Mouse (Mus musculus) CH12.LX (cell line): ENCODE data around the gene Zfp839. TPM values are rescaled to one million over a fixed set of nuclear protein-coding genes. Genes with fewer than 3 reads are reported as not detected.
A peak's percentile ranks its signal among the peaks of the same experiment; 100 is the strongest.

Experiments used
- DNase-seq: peaks from one replicate; pipeline ENCODE4 v3.0.0-alpha.2; 2013; ENCODE audit errors: extremely low read depth
- H3K27ac ChIP-seq: 2 replicates; pipeline ENCODE4 v1.5.1; 2012; ENCODE audit warnings: low read depth, mild to moderate bottlenecking, control low read depth, moderate library complexity; ENCODE audit not compliant: insufficient read depth
- H3K27me3 ChIP-seq: replicated peaks from 2 replicates; pipeline ENCODE3; 2012; ENCODE audit warnings: inconsistent platforms
- H3K36me3 ChIP-seq, 2 experiments: replicated peaks in 1 of 2; 2 replicates each; pipeline versions ENCODE3 to v1.6.1; 2012; ENCODE audit warnings: inconsistent platforms in 1 of 2, low read length in 1 of 2, mild to moderate bottlenecking in 1 of 2, mixed read lengths in 1 of 2, moderate library complexity in 1 of 2; ENCODE audit not compliant: control insufficient read depth in 1 of 2, insufficient read depth in 1 of 2
- H3K4me1 ChIP-seq, 2 experiments: 2 replicates each; pipeline ENCODE4 v1.6.1; 2012; ENCODE audit warnings: inconsistent platforms in 1 of 2, moderate library complexity in 1 of 2; ENCODE audit not compliant: insufficient read depth in 2 of 2, control insufficient read depth in 1 of 2
- H3K4me2 ChIP-seq: 2 replicates; pipeline ENCODE4 v1.6.1; 2012; ENCODE audit warnings: low read depth, mild to moderate bottlenecking, control low read depth; ENCODE audit not compliant: poor library complexity, insufficient read depth, severe bottlenecking
- H3K4me3 ChIP-seq, 3 experiments: fragments of 150-350 bp in 1 of 3; sonication (generic) in 1 of 3; replicated peaks in 1 of 3; 2 replicates each; pipeline versions ENCODE3 to v1.5.1; 2011 to 2012; ENCODE audit warnings: low read depth in 2 of 3, low read length in 2 of 3, mild to moderate bottlenecking in 2 of 3, moderate library complexity in 2 of 3, control low read depth in 1 of 3, improper control_type of control experiment in 1 of 3, inconsistent platforms in 1 of 3, mixed read lengths in 1 of 3; ENCODE audit not compliant: poor library complexity in 1 of 3
- H3K79me2 ChIP-seq: replicated peaks from 2 replicates; pipeline ENCODE4 v1.6.1; 2012; ENCODE audit warnings: mild to moderate bottlenecking, moderate library complexity; ENCODE audit not compliant: control insufficient read depth, poor library complexity, insufficient read depth, severe bottlenecking; ENCODE audit errors: extremely low read depth
- H3K9ac ChIP-seq: 2 replicates; pipeline ENCODE4 v1.6.1; 2012; ENCODE audit warnings: low read depth, mild to moderate bottlenecking, control low read depth, moderate library complexity; ENCODE audit not compliant: insufficient read depth
- H3K9me3 ChIP-seq: replicated peaks from 2 replicates; pipeline ENCODE3; 2012; ENCODE audit warnings: low read length, inconsistent platforms, mixed read lengths
- BHLHE40 ChIP-seq: IDR thresholded peaks from 2 replicates; pipeline ENCODE4 v1.6.1; 2011; ENCODE audit warnings: mild to moderate bottlenecking, low read depth, low read length, improper control_type of control experiment
- CHD1 ChIP-seq: IDR thresholded peaks from 2 replicates; pipeline ENCODE4 v1.6.1; 2012; ENCODE audit warnings: low read depth, low read length, improper control_type of control experiment, inconsistent platforms
- CHD2 ChIP-seq: IDR thresholded peaks from 2 replicates; pipeline ENCODE4 v1.6.1; 2011; ENCODE audit warnings: low read length, improper control_type of control experiment
- E2F4 ChIP-seq: IDR thresholded peaks from 2 replicates; pipeline ENCODE4 v1.6.1; 2011; ENCODE audit warnings: low read depth, low read length, improper control_type of control experiment; ENCODE audit not compliant: insufficient replicate concordance
- ELF1 ChIP-seq: IDR thresholded peaks from 2 replicates; pipeline ENCODE4 v1.6.1; 2014; ENCODE audit warnings: low read depth, mild to moderate bottlenecking, inconsistent platforms, low read length, improper control_type of control experiment
- ETS1 ChIP-seq: conservative IDR thresholded peaks from 2 replicates; pipeline ENCODE4 v1.6.1; 2012; ENCODE audit warnings: low read depth, mild to moderate bottlenecking, inconsistent platforms, low read length, improper control_type of control experiment, moderate library complexity
- GABPA ChIP-seq: IDR thresholded peaks from 2 replicates; pipeline ENCODE4 v1.6.1; 2012; ENCODE audit warnings: low read depth, low read length, improper control_type of control experiment, inconsistent platforms; ENCODE audit not compliant: insufficient replicate concordance
- JUND ChIP-seq: conservative IDR thresholded peaks from 2 replicates; pipeline ENCODE4 v1.6.1; 2011; ENCODE audit warnings: low read depth, low read length, improper control_type of control experiment
- MAFK ChIP-seq: IDR thresholded peaks from 2 replicates; pipeline ENCODE4 v1.6.1; 2011; ENCODE audit warnings: low read length, improper control_type of control experiment; ENCODE audit not compliant: insufficient replicate concordance
- MAX ChIP-seq: IDR thresholded peaks from 2 replicates; pipeline ENCODE4 v1.6.1; 2011; ENCODE audit warnings: low read length, improper control_type of control experiment
- MEF2A ChIP-seq: IDR thresholded peaks from 2 replicates; pipeline ENCODE4 v1.6.1; 2014; ENCODE audit warnings: low read depth, mild to moderate bottlenecking, inconsistent platforms, low read length, improper control_type of control experiment, borderline replicate concordance
- MXI1 ChIP-seq: IDR thresholded peaks from 2 replicates; pipeline ENCODE4 v1.6.1; 2011; ENCODE audit warnings: mild to moderate bottlenecking, low read depth, low read length, improper control_type of control experiment
- MYC ChIP-seq: IDR thresholded peaks from 2 replicates; pipeline ENCODE4 v1.6.1; 2011; ENCODE audit warnings: low read depth, mild to moderate bottlenecking, improper control_type of control experiment, low read length
- NELFE ChIP-seq: IDR thresholded peaks from 2 replicates; pipeline ENCODE4 v1.6.1; 2011; ENCODE audit warnings: low read depth, low read length, improper control_type of control experiment
- PAX5 ChIP-seq: IDR thresholded peaks from 2 replicates; pipeline ENCODE4 v1.6.1; 2012; ENCODE audit warnings: low read length, inconsistent platforms, mixed read lengths
- POLR2A ChIP-seq: IDR thresholded peaks from 2 replicates; pipeline ENCODE4 v1.6.1; 2011; ENCODE audit warnings: low read depth, mild to moderate bottlenecking, improper control_type of control experiment, low read length
- POLR2AphosphoS2 ChIP-seq: IDR thresholded peaks from 2 replicates; pipeline ENCODE4 v1.6.1; 2011; ENCODE audit warnings: low read depth, low read length, improper control_type of control experiment
- SIN3A ChIP-seq: IDR thresholded peaks from 2 replicates; pipeline ENCODE4 v1.6.1; 2012; ENCODE audit warnings: low read length, improper control_type of control experiment, inconsistent platforms
- TBP ChIP-seq: conservative IDR thresholded peaks from 2 replicates; pipeline ENCODE4 v1.6.1; 2011; ENCODE audit warnings: low read depth, low read length, improper control_type of control experiment
- TCF12 ChIP-seq: IDR thresholded peaks from 2 replicates; pipeline ENCODE4 v1.6.1; 2014; ENCODE audit warnings: low read depth, mild to moderate bottlenecking, inconsistent platforms, low read length, improper control_type of control experiment
- UBTF ChIP-seq: IDR thresholded peaks from 2 replicates; pipeline ENCODE4 v1.6.1; 2012; ENCODE audit warnings: low read depth, mild to moderate bottlenecking, inconsistent platforms, low read length, improper control_type of control experiment, moderate library complexity
- USF1 ChIP-seq: IDR thresholded peaks from 2 replicates; pipeline ENCODE4 v1.6.1; 2014; ENCODE audit warnings: low read depth, mild to moderate bottlenecking, inconsistent platforms, low read length, improper control_type of control experiment
- USF2 ChIP-seq: conservative IDR thresholded peaks from 2 replicates; pipeline ENCODE4 v1.6.1; 2011; ENCODE audit warnings: low read depth, low read length, improper control_type of control experiment
- ZC3H11A ChIP-seq: IDR thresholded peaks from 2 replicates; pipeline ENCODE4 v1.6.1; 2012; ENCODE audit warnings: low read depth, mild to moderate bottlenecking, inconsistent platforms, low read length, improper control_type of control experiment
- ZKSCAN1 ChIP-seq: IDR thresholded peaks from 2 replicates; pipeline ENCODE4 v1.6.1; 2012; ENCODE audit warnings: low read depth, inconsistent platforms, low read length, improper control_type of control experiment, borderline replicate concordance
- ZMIZ1 ChIP-seq: IDR thresholded peaks from 2 replicates; pipeline ENCODE4 v1.6.1; 2012; ENCODE audit warnings: low read depth, mild to moderate bottlenecking, inconsistent platforms, low read length, improper control_type of control experiment
- ZNF384 ChIP-seq: IDR thresholded peaks from 2 replicates; pipeline ENCODE4 v1.6.1; 2012; ENCODE audit warnings: low read depth, low read length, improper control_type of control experiment, inconsistent platforms
- dilution Hi-C: fragments of 300-500 bp; cut with MboI; formaldehyde crosslinking; loops from 2 replicates; pipeline ENCODE4 v1.14.3; 2020; ENCODE audit warnings: low sequenced_read_pairs; ENCODE audit not compliant: extremely low pct_unique_long_range_greater_than_20kb, extremely low pct_ligation_motif_present
- in situ Hi-C: fragments of 300-500 bp; cut with MboI; formaldehyde crosslinking; loops from 3 replicates; pipeline ENCODE4 v1.14.3; 2019; ENCODE audit warnings: low sequenced_read_pairs, low pct_ligation_motif_present, low pct_unique_long_range_greater_than_20kb, mixed read lengths
- polyA plus RNA-seq: library from polyadenylated mRNA; unstranded; fragments of >175 nt; gene quantifications from 2 replicates; pipeline ENCODE4 v1.2.1, GENCODE M21; 2012; ENCODE audit warnings: low read depth; ENCODE audit not compliant: insufficient read length
- total RNA-seq, 2 experiments: library from RNA; depleted of rRNA; stranded (reverse); fragments of 300-350 nt in 1 of 2; fragments of >200 nt in 1 of 2; gene quantifications; 2 replicates each; pipeline ENCODE4 v1.2.3; 2012 to 2014

Gene Zfp839
- total and polyA plus RNA-seq, 3 experiments: 3.7 to 9.2 (median 7.8) TPM

DNA sequence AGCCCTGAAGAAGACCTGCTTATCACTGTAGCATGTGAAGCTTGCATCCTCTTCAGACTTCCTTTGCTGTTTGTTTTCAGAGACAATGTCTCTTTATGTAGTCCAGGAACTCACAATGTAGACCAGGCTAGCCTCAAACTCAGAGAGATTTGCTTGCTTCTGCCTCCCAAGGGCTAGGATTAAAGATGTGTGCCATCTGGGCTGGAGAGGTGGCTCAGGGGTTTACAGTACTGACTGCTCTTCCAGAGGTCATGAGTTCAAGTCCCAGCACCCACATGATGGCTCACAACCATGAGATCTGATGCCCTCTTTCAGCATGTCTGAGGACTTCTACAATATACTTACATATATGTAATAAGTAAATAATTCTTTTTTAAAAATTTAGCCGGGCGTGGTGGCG lies 14.9 kb upstream of the Zfp839 start:
- Histone ChIP-seq H3K9me3 (no peaks in the 10 kb centered on the region), H3K27ac (no peak overlapping the region), H3K36me3 (no peaks in the 10 kb centered on the region), H3K27me3 (peaks cover 10% of the 10 kb centered on the region), H3K79me2 (no peaks in the 10 kb centered on the region), H3K9ac (no peak overlapping the region), H3K4me2 (no peak overlapping the region), H3K4me1 (peaks cover 0 to 17% of the 10 kb centered on the region in 2 experiments; a peak in 2 of 4 replicates), H3K4me3 (no peak overlapping the region)
- no peak for DNase-seq
- TF ChIP-seq TBP: peak; percentile 58; the same call in 1 of the 2 replicates
- TF ChIP-seq ZNF384: no peak
- TF ChIP-seq ELF1: no peak
- TF ChIP-seq NELFE: no peak
- in situ Hi-C loops (no loop called here), dilution Hi-C loops (no loop called here)

DNA sequence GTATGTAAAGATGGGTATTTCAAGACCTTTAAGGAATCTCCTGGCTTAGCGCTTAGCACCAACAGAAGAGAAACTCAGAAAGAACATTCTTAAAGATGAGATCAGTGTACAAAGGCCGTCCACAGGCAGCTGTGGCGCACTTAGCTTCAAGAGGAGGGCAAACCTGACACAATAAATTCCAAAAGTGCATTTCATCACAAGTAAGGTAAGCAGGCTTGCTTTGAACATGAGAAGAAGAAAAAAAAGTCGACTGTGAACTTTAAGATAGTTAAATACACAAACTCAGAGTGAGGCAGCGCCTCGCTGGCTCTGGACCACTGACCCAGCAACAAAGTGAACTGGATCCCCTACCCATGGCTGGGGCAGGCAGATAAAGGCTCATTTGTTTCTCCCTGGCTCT lies 13.3 kb upstream of the Zfp839 start:
- DNase-seq: no peak
- H3K4me3 ChIP-seq: no peak overlapping the region

DNA sequence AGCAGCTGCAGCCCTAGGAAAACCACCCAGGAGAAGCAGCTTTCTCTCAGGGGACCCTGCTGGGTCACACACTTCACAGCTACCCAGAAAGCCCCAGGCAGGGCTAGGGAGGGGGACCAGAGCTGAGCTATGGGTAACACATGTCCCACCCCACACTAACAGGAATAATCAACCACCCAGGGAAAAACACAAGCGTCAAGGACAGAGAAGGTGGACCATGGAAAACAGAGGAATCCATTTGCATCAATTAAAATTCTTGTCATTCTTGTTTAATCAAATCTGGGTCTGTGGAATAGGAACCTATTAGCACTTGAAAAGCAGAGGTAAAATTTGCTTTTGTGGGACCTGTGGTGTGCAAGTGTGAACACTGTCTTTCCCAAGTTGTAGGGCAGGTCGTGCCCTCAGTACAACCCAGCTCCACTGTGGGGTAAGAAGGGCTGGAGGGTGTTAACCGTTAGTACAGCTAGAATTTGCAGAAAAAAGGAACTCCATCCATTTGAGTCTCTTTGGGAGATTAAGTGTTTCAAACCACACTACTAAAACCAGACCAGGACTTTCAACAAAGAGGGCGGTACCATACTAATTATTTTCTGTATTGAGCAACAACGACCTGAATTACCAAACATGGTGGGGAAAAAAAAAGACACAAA lies 12.7 kb upstream of the Zfp839 start:
- Histone ChIP-seq H3K27ac (no peak overlapping the region), H3K9ac (no peak overlapping the region), H3K4me1 (peaks cover 0 to 28% of the 10 kb centered on the region in 2 experiments; a peak in 2 of 4 replicates), H3K36me3 (no peaks in the 10 kb centered on the region), H3K27me3 (peaks cover 10% of the 10 kb centered on the region), H3K9me3 (no peaks in the 10 kb centered on the region), H3K4me3 (no peak overlapping the region), H3K79me2 (no peaks in the 10 kb centered on the region), H3K4me2 (0 out of 2 replicates have a peak overlapping the region, but pooled peaks have one; percentile 4)
- no peak for TF ChIP-seq USF1
- TF ChIP-seq POLR2A: no peak
- TF ChIP-seq CHD1: no peak
- TF ChIP-seq MXI1: no peak
- TF ChIP-seq TCF12: no peak
- no peak for TF ChIP-seq ZC3H11A
- TF ChIP-seq NELFE: no peak
- TF ChIP-seq UBTF: no peak
- no peak for TF ChIP-seq CHD2
- no peak for TF ChIP-seq MAX
- no peak for TF ChIP-seq BHLHE40
- no peak for TF ChIP-seq PAX5
- TF ChIP-seq MAFK: no peak
- no peak for TF ChIP-seq POLR2AphosphoS2
- TF ChIP-seq GABPA: no peak
- in situ Hi-C loops: no loop called here
- DNase-seq: no peak
- dilution Hi-C loops: no loop called here

More for the DNA sequence above, 13.3 kb upstream of the Zfp839 start:
- Histone ChIP-seq H3K27ac (no peak overlapping the region), H3K79me2 (no peaks in the 10 kb centered on the region), H3K27me3 (peaks cover 10% of the 10 kb centered on the region), H3K36me3 (no peaks in the 10 kb centered on the region), H3K4me2 (0 out of 2 replicates have a peak overlapping the region, but pooled peaks have one; percentile 4), H3K4me1 (peaks cover 0 to 25% of the 10 kb centered on the region in 2 experiments; a peak in 2 of 4 replicates), H3K9ac (no peak overlapping the region), H3K9me3 (no peaks in the 10 kb centered on the region)
- no peak for TF ChIP-seq USF2
- TF ChIP-seq JUND: no peak
- no peak for TF ChIP-seq SIN3A
- no peak for TF ChIP-seq MEF2A
- no peak for TF ChIP-seq ZKSCAN1
- no peak for TF ChIP-seq MYC
- no peak for TF ChIP-seq NELFE
- TF ChIP-seq ETS1: no peak
- no peak for TF ChIP-seq CHD2
- no peak for TF ChIP-seq UBTF
- no peak for TF ChIP-seq E2F4
- no peak for TF ChIP-seq POLR2AphosphoS2
- TF ChIP-seq GABPA: no peak
- no peak for TF ChIP-seq ZMIZ1
- TF ChIP-seq BHLHE40: no peak
- in situ Hi-C loops (no loop called here), dilution Hi-C loops (no loop called here)
